Mouse (Mus musculus) pancreas, adult 10 weeks (tissue): ENCODE measurements around the gene Rpp30. TPM values are rescaled to one million over a fixed set of nuclear protein-coding genes. Genes with fewer than 3 reads are reported as not detected.

Experiments used
- polyA plus RNA-seq: library from polyadenylated mRNA; stranded (reverse); fragments of 350-450 nt; fragmentation: Illumina TruSeq; extraction: RNeasy Lipid Tissue Mini Kit (QIAGEN cat#74804); gene quantifications from one replicate; pipeline ENCODE4 v1.2.3, GENCODE M21; 2015; ENCODE audit warnings: low read depth, low replicate concordance; ENCODE audit not compliant: insufficient read depth

Rpp30 gene
- 5.4 TPM for polyA plus RNA-seq

GRCm38 (mm10) chr19:36083262-36084225 is at the start of gene Rpp30:
Gene Rpp30, plus strand, starts transcription at chr19:36083716.

DNA sequence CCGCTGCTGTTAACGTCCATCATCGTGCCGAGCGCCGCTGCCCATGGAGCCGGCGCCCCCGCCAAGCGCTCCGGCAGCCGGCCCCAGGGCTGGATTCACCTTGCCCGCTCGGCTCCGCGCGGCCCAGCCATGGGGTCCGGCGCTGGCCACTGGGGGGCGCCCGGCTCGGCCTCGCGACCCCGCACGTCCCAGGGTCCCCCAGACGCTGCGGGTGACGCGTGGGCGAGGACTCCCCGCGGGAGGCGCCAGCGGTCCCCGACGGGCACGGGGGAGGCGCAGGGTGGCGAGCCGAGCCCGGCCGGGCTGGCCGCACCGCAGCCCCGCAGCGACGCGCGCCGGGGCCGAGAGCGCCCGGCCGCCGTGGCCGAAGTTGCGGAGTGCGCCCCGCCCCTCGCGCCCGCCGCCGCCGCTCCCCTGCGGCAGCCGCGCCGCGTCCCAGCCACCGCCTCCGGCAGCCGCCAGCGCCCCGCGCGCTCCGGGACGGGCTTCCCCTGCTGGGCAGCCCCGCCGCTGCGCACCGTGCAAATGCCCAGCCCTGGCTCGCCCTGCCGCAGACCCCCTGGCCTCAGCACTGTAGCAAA is 26.2 kb upstream of the Rpp30 start, which contains the start of gene Htr7:
TSS of gene Htr7 (minus strand) at position 277 of the 581 bp plus-strand sequence.

DNA sequence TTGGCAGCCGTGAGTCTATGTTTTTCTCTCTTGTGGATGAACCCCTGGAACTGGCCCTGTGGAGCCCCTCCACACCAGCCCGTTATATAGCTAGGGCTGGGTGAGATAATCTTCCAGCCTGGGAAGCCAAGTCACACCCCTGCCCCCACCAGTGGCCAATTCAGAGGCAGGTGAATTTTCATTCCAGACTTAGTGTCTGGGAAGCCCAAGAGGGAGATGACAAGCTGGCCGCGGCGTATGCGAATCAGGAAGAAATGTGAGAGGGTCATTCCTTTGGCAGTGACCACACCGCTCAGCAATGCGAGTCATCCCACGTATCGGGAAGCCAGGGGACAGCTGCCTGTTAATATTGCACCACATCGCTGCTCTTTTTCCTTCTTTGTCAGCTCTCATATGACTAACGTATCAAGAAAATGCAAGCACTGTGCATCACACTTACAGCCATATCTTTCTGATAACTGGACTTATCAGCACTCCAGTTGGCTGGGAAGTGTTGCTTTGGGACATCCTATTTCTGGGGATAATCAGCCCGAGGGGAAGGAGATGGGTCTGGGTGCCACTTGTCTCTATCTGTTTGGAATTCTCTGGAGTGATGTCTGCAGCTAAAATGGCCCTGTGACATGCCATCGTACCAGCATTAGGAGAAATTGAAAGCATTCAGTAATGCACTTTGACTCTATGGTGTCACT is 36.4 kb downstream of the Rpp30 start, which contains the start of gene Ankrd1:
TSS of gene Ankrd1 (minus strand) at position 317 of the 689 bp plus-strand sequence.

Other genes with a start within 250 kb of the Rpp30 start
- gene Htr7, start 26.2 kb upstream of the Rpp30 start, polyA plus RNA-seq, result not detected
- gene Ankrd1, start 36.4 kb downstream of the Rpp30 start, polyA plus RNA-seq, result 1.1 TPM